Mouse (Mus musculus) heart, embryonic 12.5 days (tissue): ENCODE measurements around the gene Grn. TPM values are rescaled to one million over a fixed set of nuclear protein-coding genes. Genes with fewer than 3 reads are reported as not detected.

Source experiments
- ATAC-seq: fragments of 200-750 bp; cut with Nextera tagmentation; 2 replicates; pipeline ENCODE4 v1.8.0; 2017; ENCODE audit warnings: moderate TSS enrichment, moderate library complexity; ENCODE audit not compliant: insufficient number of reproducible peaks, low FRiP score
- H3K27ac ChIP-seq: fragments of 300-500 bp; sonication (generic); 2 replicates; pipeline ENCODE4 v1.5.1; 2016; ENCODE audit warnings: mild to moderate bottlenecking, moderate library complexity; ENCODE audit not compliant: poor library complexity, severe bottlenecking
- H3K27me3 ChIP-seq: fragments of 300-500 bp; sonication (generic); replicated peaks from 2 replicates; pipeline ENCODE4 v1.6.1; 2016; ENCODE audit warnings: mild to moderate bottlenecking, moderate library complexity
- H3K36me3 ChIP-seq: fragments of 300-500 bp; sonication (generic); 2 replicates; pipeline ENCODE4 v1.6.1; 2016; ENCODE audit warnings: mild to moderate bottlenecking, moderate library complexity
- H3K4me1 ChIP-seq: fragments of 300-500 bp; sonication (generic); replicated peaks from 2 replicates; pipeline ENCODE4 v1.6.1; 2016; ENCODE audit warnings: mild to moderate bottlenecking
- H3K4me2 ChIP-seq: fragments of 300-500 bp; sonication (generic); 2 replicates; pipeline ENCODE4 v1.6.1; 2016; ENCODE audit warnings: mild to moderate bottlenecking, moderate library complexity
- H3K4me3 ChIP-seq: fragments of 300-500 bp; sonication (generic); 2 replicates; pipeline ENCODE4 v1.5.1; 2016; ENCODE audit warnings: mild to moderate bottlenecking
- H3K9ac ChIP-seq: fragments of 300-500 bp; sonication (generic); 2 replicates; pipeline ENCODE4 v1.6.1; 2016; ENCODE audit warnings: mild to moderate bottlenecking, moderate library complexity
- H3K9me3 ChIP-seq: fragments of 300-500 bp; sonication (generic); replicated peaks from 2 replicates; pipeline ENCODE4 v1.6.1; 2016; ENCODE audit warnings: mild to moderate bottlenecking, moderate library complexity
- WGBS: fragments of 180-500 bp; shearing (Covaris S2); methylation state at CpG from one replicate; pipeline ENCODE4 v1.1.7; 2016; 5-methylcytosine and 5-hydroxymethylcytosine counted together
- polyA plus RNA-seq: library from polyadenylated mRNA; unstranded; fragments of >200 nt; fragmentation: Nextera tagmentation; extraction: Ambion mirVana; gene quantifications from 2 replicates; pipeline ENCODE4 v1.2.1, GENCODE M21; 2016

Gene Grn
- polyA plus RNA-seq, 1 experiment from 2014 or later, result 191 TPM

GRCm38 (mm10) chr11:102429551-102429950, 564 bp upstream of the Grn start:
- no peaks in the 10 kb centered on the region for H3K9me3 ChIP-seq
- peaks cover 13% of the 10 kb centered on the region; the same call in 1 of the 2 replicates for H3K36me3 ChIP-seq
- no peak for ATAC-seq
- 29% methylated on average over 3 of the region's 3 CpGs for WGBS
- H3K9ac ChIP-seq, result peak overlapping the region; percentile 71
- peak overlapping the region; percentile 84 for H3K4me2 ChIP-seq
- peaks cover 26% of the 10 kb centered on the region for H3K4me1 ChIP-seq
- no peaks in the 10 kb centered on the region for H3K27me3 ChIP-seq
- H3K4me3 ChIP-seq, result peak overlapping the region; percentile 72
- H3K27ac ChIP-seq, result peak overlapping the region; percentile 13

- Histone ChIP-seq H3K27me3 (no peaks in the 10 kb centered on the region), H3K4me3 (peak overlapping the region; percentile 72), H3K36me3 (peaks cover 29% of the 10 kb centered on the region), H3K4me1 (peaks cover 26% of the 10 kb centered on the region), H3K27ac (peak overlapping the region; percentile 83), H3K9me3 (no peaks in the 10 kb centered on the region), H3K9ac (peak overlapping the region; percentile 71), H3K4me2 (peak overlapping the region; percentile 84)
- peak; percentile 41; the same call in 1 of the 2 replicates for ATAC-seq
- under 1% methylated on average over 7 of the region's 7 CpGs for WGBS
These were observed 1.0 kb downstream of the Grn start for GRCm38 (mm10) chr11:102431018-102431645.

GRCm38 (mm10) chr11:102431728-102432114, 1.6 kb downstream of the Grn start:
- Histone ChIP-seq H3K27ac (no peak overlapping the region), H3K27me3 (no peaks in the 10 kb centered on the region), H3K9ac (peak overlapping the region; percentile 56; the same call in 1 of the 2 replicates), H3K4me1 (peaks cover 26% of the 10 kb centered on the region), H3K36me3 (peaks cover 34% of the 10 kb centered on the region), H3K9me3 (no peaks in the 10 kb centered on the region), H3K4me3 (no peak overlapping the region), H3K4me2 (no peak overlapping the region)
- 76% methylated on average over 3 of the region's 3 CpGs for WGBS
- ATAC-seq, result no peak

- H3K9ac ChIP-seq, result peak overlapping the region; percentile 56; the same call in 1 of the 2 replicates
- 62% methylated on average over 16 of the region's 16 CpGs for WGBS
- peaks cover 34% of the 10 kb centered on the region for H3K36me3 ChIP-seq
- 0 out of 2 replicates have a peak overlapping the region, but pooled peaks have one; percentile 2 for H3K4me2 ChIP-seq
- no peak overlapping the region; the same call in 1 of the 2 replicates for H3K4me3 ChIP-seq
- H3K27me3 ChIP-seq, result no peaks in the 10 kb centered on the region
- no peaks in the 10 kb centered on the region for H3K9me3 ChIP-seq
- H3K27ac ChIP-seq, result no peak overlapping the region
- no peak for ATAC-seq
- H3K4me1 ChIP-seq, result peaks cover 31% of the 10 kb centered on the region
These were observed 2.2 kb downstream of the Grn start for GRCm38 (mm10) chr11:102432115-102432843.

- Histone ChIP-seq H3K4me1 (peaks cover 36% of the 10 kb centered on the region), H3K4me2 (no peak overlapping the region), H3K27ac (no peak overlapping the region), H3K27me3 (no peaks in the 10 kb centered on the region), H3K36me3 (peaks cover 34% of the 10 kb centered on the region), H3K9ac (no peak overlapping the region), H3K9me3 (no peaks in the 10 kb centered on the region), H3K4me3 (no peak overlapping the region)
- no peak for ATAC-seq
- 85% methylated on average over 6 of the region's 6 CpGs for WGBS
These were observed 2.8 kb downstream of the Grn start for GRCm38 (mm10) chr11:102432896-102433295.

- WGBS, result 85% methylated on average over 7 of the region's 7 CpGs
- Histone ChIP-seq H3K4me3 (no peak overlapping the region), H3K36me3 (peaks cover 38% of the 10 kb centered on the region), H3K9ac (no peak overlapping the region), H3K4me2 (no peak overlapping the region), H3K27ac (no peak overlapping the region), H3K4me1 (peaks cover 39% of the 10 kb centered on the region), H3K9me3 (no peaks in the 10 kb centered on the region), H3K27me3 (no peaks in the 10 kb centered on the region)
- no peak for ATAC-seq
These were observed 3.8 kb downstream of the Grn start for GRCm38 (mm10) chr11:102433866-102434265.

GRCm38 (mm10) chr11:102434406-102434805, 4.3 kb downstream of the Grn start:
- 13% methylated on average over 7 of the region's 7 CpGs for WGBS
- no peak overlapping the region for H3K4me2 ChIP-seq
- H3K27me3 ChIP-seq, result peaks cover 3% of the 10 kb centered on the region; the same call in 1 of the 2 replicates
- H3K27ac ChIP-seq, result no peak overlapping the region
- peaks cover 44% of the 10 kb centered on the region for H3K36me3 ChIP-seq
- ATAC-seq, result no peak
- peaks cover 36% of the 10 kb centered on the region for H3K4me1 ChIP-seq
- no peak overlapping the region for H3K9ac ChIP-seq
- H3K9me3 ChIP-seq, result no peaks in the 10 kb centered on the region
- no peak overlapping the region for H3K4me3 ChIP-seq

- 85% methylated on average over 11 of the region's 11 CpGs for WGBS
These were observed 4.9 kb downstream of the Grn start for GRCm38 (mm10) chr11:102434816-102435705.

GRCm38 (mm10) chr11:102435754-102436470, 5.8 kb downstream of the Grn start:
- Histone ChIP-seq H3K9ac (no peak overlapping the region), H3K4me1 (peaks cover 31% of the 10 kb centered on the region)
- ATAC-seq, result no peak

More at GRCm38 (mm10) chr11:102434816-102435705, 4.9 kb downstream of the Grn start:
- Histone ChIP-seq H3K4me1 (peaks cover 31% of the 10 kb centered on the region), H3K4me3 (no peak overlapping the region), H3K9me3 (no peaks in the 10 kb centered on the region), H3K27me3 (peaks cover 8% of the 10 kb centered on the region; the same call in 1 of the 2 replicates), H3K36me3 (peaks cover 50% of the 10 kb centered on the region), H3K9ac (no peak overlapping the region), H3K27ac (no peak overlapping the region), H3K4me2 (no peak overlapping the region)
- no peak for ATAC-seq

GRCm38 (mm10) chr11:102436471-102436790, 6.3 kb downstream of the Grn start:
- Histone ChIP-seq H3K36me3 (peaks cover 64% of the 10 kb centered on the region), H3K4me3 (no peak overlapping the region), H3K9ac (no peak overlapping the region), H3K4me2 (no peak overlapping the region), H3K27ac (no peak overlapping the region), H3K4me1 (peaks cover 27% of the 10 kb centered on the region), H3K9me3 (no peaks in the 10 kb centered on the region), H3K27me3 (peaks cover 8% of the 10 kb centered on the region; the same call in 1 of the 2 replicates)
- WGBS, result 82% methylated on average over 10 of the region's 10 CpGs
- no peak for ATAC-seq

More at GRCm38 (mm10) chr11:102435754-102436470, 5.8 kb downstream of the Grn start:
- 88% methylated on average over 18 of the region's 18 CpGs for WGBS
- Histone ChIP-seq H3K27me3 (peaks cover 8% of the 10 kb centered on the region; the same call in 1 of the 2 replicates), H3K27ac (no peak overlapping the region), H3K4me2 (no peak overlapping the region), H3K9me3 (no peaks in the 10 kb centered on the region), H3K4me3 (no peak overlapping the region), H3K36me3 (peaks cover 59% of the 10 kb centered on the region)
